Mouse (Mus musculus) heart, postnatal 0 days (tissue): ENCODE results near the gene Daglb. TPM values are rescaled to one million over a fixed set of nuclear protein-coding genes. Genes with fewer than 3 reads are reported as not detected.
"Not testable (repeated sequence)": the region's sequence is repeated elsewhere in the genome, so short reads cannot be mapped to it uniquely, and the experiment has no call there.

Experiments used
- ATAC-seq: fragments of 200-750 bp; cut with Nextera tagmentation; 2 replicates; pipeline ENCODE4 v1.8.0; 2017; ENCODE audit warnings: low read depth, moderate number of reproducible peaks, moderate library complexity; ENCODE audit not compliant: insufficient read depth
- DNase-seq: peaks from one replicate; pipeline ENCODE4 v3.0.0-alpha.2; 2016; ENCODE audit warnings: low spot score
- H3K27ac ChIP-seq: fragments of 300-500 bp; sonication (generic); 2 replicates; pipeline ENCODE4 v1.5.1; 2014; ENCODE audit warnings: low read depth, mild to moderate bottlenecking
- H3K27me3 ChIP-seq: fragments of 300-500 bp; sonication (generic); 2 replicates; pipeline ENCODE4 v1.6.1; 2014; ENCODE audit warnings: low read length, mixed read lengths; ENCODE audit not compliant: control insufficient read depth, insufficient read depth
- H3K36me3 ChIP-seq: fragments of 300-500 bp; sonication (generic); replicated peaks from 2 replicates; pipeline ENCODE4 v1.6.1; 2014; ENCODE audit warnings: low read length, mixed read lengths; ENCODE audit not compliant: control insufficient read depth, insufficient read depth
- H3K4me1 ChIP-seq: fragments of 300-500 bp; sonication (generic); 2 replicates; pipeline ENCODE4 v1.6.1; 2014; ENCODE audit warnings: antibody characterized with exemption; ENCODE audit not compliant: control insufficient read depth, insufficient read depth
- H3K4me2 ChIP-seq: fragments of 300-500 bp; sonication (generic); 2 replicates; pipeline ENCODE4 v1.6.1; 2014; ENCODE audit warnings: low read depth, mild to moderate bottlenecking, low read length, moderate library complexity
- H3K4me3 ChIP-seq: fragments of 300-500 bp; sonication (generic); 2 replicates; pipeline ENCODE4 v1.5.1; 2014; ENCODE audit warnings: low read depth, low read length
- H3K9ac ChIP-seq: fragments of 300-500 bp; sonication (generic); replicated peaks from 2 replicates; pipeline ENCODE4 v1.6.1; 2014; ENCODE audit warnings: low read depth, low read length, mixed read lengths
- H3K9me3 ChIP-seq: fragments of 300-500 bp; sonication (generic); replicated peaks from 2 replicates; pipeline ENCODE4 v1.6.1; 2016; ENCODE audit warnings: low read length; ENCODE audit not compliant: control insufficient read depth
- CTCF ChIP-seq: IDR thresholded peaks from 2 replicates; pipeline ENCODE4 v1.5.1; 2016; ENCODE audit warnings: antibody characterized with exemption, control low read depth, low read depth
- EP300 ChIP-seq: IDR thresholded peaks from 2 replicates; pipeline ENCODE4 v1.6.1; 2016; ENCODE audit warnings: antibody characterized with exemption, low read depth
- WGBS: fragments of 180-500 bp; shearing (Covaris S2); extraction: QIAGEN DNeasy Blood & Tissue Kit; methylation state at CpG from one replicate; pipeline ENCODE4 v1.1.7; 2014; 5-methylcytosine and 5-hydroxymethylcytosine counted together
- polyA plus RNA-seq: library from polyadenylated mRNA; unstranded; fragments of >200 nt; fragmentation: Nextera tagmentation; extraction: Ambion mirVana; gene quantifications from 2 replicates; pipeline ENCODE4 v1.2.1, GENCODE M21; 2015
- total RNA-seq: library from RNA; depleted of rRNA; stranded (reverse); fragments of >200 nt; gene quantifications from 2 replicates; pipeline ENCODE4 v1.2.3, GENCODE M21; 2014; ENCODE audit warnings: low replicate concordance; rRNA removed

The Daglb gene
- total and polyA plus RNA-seq, 2 experiments from 2014 or later = 8.0 to 11.3 TPM

- no peak overlapping the region for H3K9ac ChIP-seq
- TF ChIP-seq EP300 = no peak
- TF ChIP-seq CTCF = no peak
- no peak overlapping the region for H3K4me3 ChIP-seq
- H3K4me2 ChIP-seq = no peak overlapping the region
- H3K27ac ChIP-seq = peak overlapping the region; percentile 58
- no peaks in the 10 kb centered on the region for H3K27me3 ChIP-seq
- DNase-seq = no peak
- ATAC-seq = no peak
- H3K36me3 ChIP-seq = 0 out of 2 replicates have a peak, but pooled peaks cover 5% of the 10 kb centered on the region
- WGBS = 52% methylated on average over 10 of the region's 10 CpGs
- peaks cover 15% of the 10 kb centered on the region for H3K4me1 ChIP-seq
- no peaks in the 10 kb centered on the region for H3K9me3 ChIP-seq
These were observed 83.5 kb downstream of the Daglb start for GRCm38 (mm10) chr5:143547866-143548265.

GRCm38 (mm10) chr5:143548401-143548846 is 84.0 kb downstream of the Daglb start:
- H3K27me3 ChIP-seq = no peaks in the 10 kb centered on the region
- WGBS = 0% methylated on average over 35 of the region's 37 CpGs
- ATAC-seq (peak; percentile 96), DNase-seq (peak; percentile 95)
- peak overlapping the region; percentile 69 for H3K27ac ChIP-seq
- H3K4me2 ChIP-seq = peak overlapping the region; percentile 89
- H3K4me1 ChIP-seq = peaks cover 15% of the 10 kb centered on the region
- TF ChIP-seq EP300 = no peak
- TF ChIP-seq CTCF = peak; percentile 76
- no peaks in the 10 kb centered on the region for H3K9me3 ChIP-seq
- H3K4me3 ChIP-seq = peak overlapping the region; percentile 63
- H3K9ac ChIP-seq = peak overlapping the region; percentile 69
- H3K36me3 ChIP-seq = 0 out of 2 replicates have a peak, but pooled peaks cover 5% of the 10 kb centered on the region

- H3K4me1 ChIP-seq = peaks cover 15% of the 10 kb centered on the region
- under 1% methylated on average over 13 of the region's 28 CpGs for WGBS
- H3K4me2 ChIP-seq = peak overlapping the region; percentile 89
- peak overlapping the region; percentile 69 for H3K27ac ChIP-seq
- DNase-seq, H3K36me3 ChIP-seq, H3K9me3 ChIP-seq, H3K27me3 ChIP-seq: not testable (repeated sequence)
- H3K4me3 ChIP-seq = peak overlapping the region; percentile 63
- H3K9ac ChIP-seq = peak overlapping the region; percentile 69
- peak; percentile 3; the same call in 1 of the 2 replicates for ATAC-seq
These were observed 84.5 kb downstream of the Daglb start for GRCm38 (mm10) chr5:143548922-143549321.

DNA sequence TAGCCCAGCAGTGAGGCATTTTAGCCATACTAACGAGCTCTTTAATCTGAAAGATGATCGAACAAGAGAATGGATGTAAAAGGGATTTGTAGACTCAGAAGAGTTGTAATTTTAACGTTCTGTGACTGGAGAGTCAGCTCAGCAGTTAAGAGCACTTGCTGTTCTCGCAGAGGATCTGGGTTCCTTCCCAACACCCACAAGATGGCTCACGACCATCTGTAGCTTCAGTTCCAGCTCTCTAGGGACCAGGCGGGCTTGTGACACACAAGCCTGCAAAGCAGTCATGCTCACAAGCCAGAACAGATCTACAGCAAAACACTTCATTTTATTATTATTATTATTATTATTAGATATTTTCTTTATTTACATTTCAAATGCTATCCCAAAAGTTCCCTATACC is 88.5 kb downstream of the Daglb start:
- ATAC-seq = no peak

GRCm38 (mm10) chr5:143555233-143555632 is 90.8 kb downstream of the Daglb start:
- Histone ChIP-seq H3K27me3 (no peaks in the 10 kb centered on the region), H3K27ac (no peak overlapping the region), H3K4me2 (no peak overlapping the region), H3K36me3 (0 out of 2 replicates have a peak, but pooled peaks cover 5% of the 10 kb centered on the region), H3K4me3 (no peak overlapping the region), H3K9ac (no peak overlapping the region), H3K4me1 (peaks cover 32% of the 10 kb centered on the region), H3K9me3 (no peaks in the 10 kb centered on the region)
- TF ChIP-seq CTCF (no peak), EP300 (no peak)
- WGBS = 88% methylated on average over 6 of the region's 6 CpGs
- no peak for ATAC-seq
- DNase-seq = no peak

More for the DNA sequence above, 88.5 kb downstream of the Daglb start:
- H3K4me3 ChIP-seq = no peak overlapping the region
- H3K4me1 ChIP-seq = peaks cover 27% of the 10 kb centered on the region
- no peak overlapping the region for H3K4me2 ChIP-seq
- WGBS = 78% methylated on average over 6 of the region's 6 CpGs
- no peak for DNase-seq
- no peak for TF ChIP-seq EP300
- no peak for TF ChIP-seq CTCF
- H3K9me3 ChIP-seq = no peaks in the 10 kb centered on the region
- no peak overlapping the region for H3K9ac ChIP-seq
- H3K36me3 ChIP-seq = 0 out of 2 replicates have a peak, but pooled peaks cover 5% of the 10 kb centered on the region
- H3K27me3 ChIP-seq = no peaks in the 10 kb centered on the region
- no peak overlapping the region for H3K27ac ChIP-seq

Other genes with a start within 250 kb of the Daglb start
- gene Spdye4a, start 237.7 kb upstream of the Daglb start, total RNA-seq = not detected in 2 replicates
- not detected in 2 replicates for gene Spdye4a, start 237.7 kb upstream of the Daglb start, polyA plus RNA-seq
- gene Zfp12, start 229.4 kb upstream of the Daglb start, total RNA-seq = 7.8 and 12.1 TPM in 2 replicates
- 3.6 and 4.0 TPM in 2 replicates for gene Zfp12, start 229.4 kb upstream of the Daglb start, polyA plus RNA-seq
- gene Zfp316, start 194.6 kb upstream of the Daglb start, total RNA-seq = 7.0 and 8.2 TPM in 2 replicates
- gene Zfp316, start 194.6 kb upstream of the Daglb start, polyA plus RNA-seq = 1.2 and 1.3 TPM in 2 replicates
- 3.3 TPM in 1 of 2 replicates, not detected in the other for gene Zfp853, start 171.0 kb upstream of the Daglb start, total RNA-seq
- gene Zfp853, start 171.0 kb upstream of the Daglb start, polyA plus RNA-seq = 0.04 TPM in 1 of 2 replicates, not detected in the other
- 34.3 and 45.3 TPM in 2 replicates for gene E130309D02Rik, start 149.2 kb upstream of the Daglb start, total RNA-seq
- 15.4 and 15.8 TPM in 2 replicates for gene E130309D02Rik, start 149.2 kb upstream of the Daglb start, polyA plus RNA-seq
- 56.0 and 104 TPM in 2 replicates for gene Zdhhc4, start 135.3 kb upstream of the Daglb start, total RNA-seq
- 58.5 and 63.3 TPM in 2 replicates for gene Zdhhc4, start 135.3 kb upstream of the Daglb start, polyA plus RNA-seq
- not detected in 2 replicates for gene Grid2ip, start 107.2 kb upstream of the Daglb start, total RNA-seq
- gene Grid2ip, start 107.2 kb upstream of the Daglb start, polyA plus RNA-seq = not detected in 2 replicates
- gene Kdelr2, start 60.7 kb upstream of the Daglb start, total RNA-seq = 126 and 128 TPM in 2 replicates
- gene Kdelr2, start 60.7 kb upstream of the Daglb start, polyA plus RNA-seq = 154 and 170 TPM in 2 replicates
- gene Rac1, start 63.5 kb downstream of the Daglb start, total RNA-seq = 135 and 194 TPM in 2 replicates
- 241 and 249 TPM in 2 replicates for gene Rac1, start 63.5 kb downstream of the Daglb start, polyA plus RNA-seq
- gene Cyth3, start 157.9 kb downstream of the Daglb start, total RNA-seq = 84.1 and 115 TPM in 2 replicates
- 42.8 and 45.2 TPM in 2 replicates for gene Cyth3, start 157.9 kb downstream of the Daglb start, polyA plus RNA-seq